Mouse (Mus musculus) C2C12 (cell line): Measurements from ENCODE around the gene Pcnx. TPM values are rescaled to one million over a fixed set of nuclear protein-coding genes. Genes with fewer than 3 reads are reported as not detected.

Experiments used
- H3K27me3 ChIP-seq: one replicate; pipeline ENCODE4 v1.6.1; 2011; ENCODE audit not compliant: control insufficient read depth, insufficient read depth, insufficient read length
- H3K36me3 ChIP-seq: one replicate; pipeline ENCODE4 v1.6.1; 2011; ENCODE audit not compliant: control insufficient read depth, insufficient read depth
- H3K4me3 ChIP-seq: one replicate; pipeline ENCODE4 v1.5.1; 2011; ENCODE audit warnings: mild to moderate bottlenecking, control low read depth; ENCODE audit not compliant: poor library complexity, insufficient read depth, severe bottlenecking
- H3K79me2 ChIP-seq: one replicate; pipeline ENCODE4 v1.6.1; 2011; ENCODE audit not compliant: control insufficient read depth, insufficient read depth
- H3K79me3 ChIP-seq: one replicate; pipeline ENCODE4 v1.6.1; 2011; ENCODE audit warnings: low read depth, control low read depth
- H3ac ChIP-seq: one replicate; pipeline ENCODE3; 2011; ENCODE audit warnings: low read depth; ENCODE audit not compliant: control insufficient read depth, insufficient read length
- CEBPB ChIP-seq: IDR thresholded peaks from one replicate; pipeline ENCODE4 v1.6.1; 2011; ENCODE audit warnings: low read depth, mild to moderate bottlenecking, control low read depth, moderate library complexity
- CTCF ChIP-seq: IDR thresholded peaks from one replicate; pipeline ENCODE4 v1.5.1; 2011; ENCODE audit not compliant: control insufficient read depth, insufficient read depth, insufficient read length
- FOSL1 ChIP-seq: IDR thresholded peaks from one replicate; pipeline ENCODE4 v1.8.0; 2011; ENCODE audit warnings: mild to moderate bottlenecking, low read length; ENCODE audit not compliant: poor library complexity, insufficient read depth, severe bottlenecking
- MAX ChIP-seq: IDR thresholded peaks from one replicate; pipeline ENCODE4 v1.6.1; 2011; ENCODE audit warnings: mild to moderate bottlenecking, control low read depth
- MYOD1 ChIP-seq: IDR thresholded peaks from one replicate; pipeline ENCODE4 v1.6.1; 2011; ENCODE audit warnings: low read depth; ENCODE audit not compliant: control insufficient read depth, insufficient read length
- MYOG ChIP-seq: IDR thresholded peaks from one replicate; pipeline ENCODE4 v1.6.1; 2011; ENCODE audit not compliant: control insufficient read depth, insufficient read length; ENCODE audit errors: extremely low read depth
- USF1 ChIP-seq: IDR thresholded peaks from one replicate; pipeline ENCODE4 v1.6.1; 2011; ENCODE audit warnings: low read depth, mild to moderate bottlenecking, control low read depth, moderate library complexity
- polyA plus RNA-seq: library from polyadenylated mRNA; unstranded; fragments of >200 nt; fragmentation: generic; extraction: Trizol; gene quantifications from one replicate; pipeline ENCODE4 v1.2.1, GENCODE M21; 2012; ENCODE audit warnings: missing spikeins

Gene Pcnx
- polyA plus RNA-seq, 1 experiment: 9.1 TPM

- Histone ChIP-seq H3ac (no peak overlapping the region), H3K79me2 (peaks cover 8% of the 10 kb centered on the region), H3K27me3 (no peaks in the 10 kb centered on the region), H3K4me3 (no peak overlapping the region), H3K36me3 (no peaks in the 10 kb centered on the region), H3K79me3 (peaks cover 2% of the 10 kb centered on the region)
- no peak for TF ChIP-seq CEBPB
- TF ChIP-seq USF1: no peak
- TF ChIP-seq FOSL1: no peak
- no peak for TF ChIP-seq MAX
- TF ChIP-seq MYOD1: no peak
- no peak for TF ChIP-seq CTCF
- no peak for TF ChIP-seq MYOG
These were observed 34.5 kb downstream of the Pcnx start for GRCm38 (mm10) chr12:81894311-81894710.

GRCm38 (mm10) chr12:81895986-81896385 lies 36.2 kb downstream of the Pcnx start:
- Histone ChIP-seq H3K79me3 (peaks cover 2% of the 10 kb centered on the region), H3K4me3 (no peak overlapping the region), H3K79me2 (peaks cover 6% of the 10 kb centered on the region), H3K27me3 (no peaks in the 10 kb centered on the region), H3K36me3 (no peaks in the 10 kb centered on the region), H3ac (no peak overlapping the region)
- TF ChIP-seq FOSL1 (no peak), CEBPB (no peak), MYOD1 (no peak), USF1 (no peak), CTCF (no peak), MAX (no peak)

- no peak overlapping the region for H3K4me3 ChIP-seq
- no peaks in the 10 kb centered on the region for H3K36me3 ChIP-seq
- H3K79me3 ChIP-seq: no peaks in the 10 kb centered on the region
- TF ChIP-seq CTCF: no peak
- no peak for TF ChIP-seq MYOG
- TF ChIP-seq MAX: no peak
- TF ChIP-seq CEBPB: no peak
- H3ac ChIP-seq: no peak overlapping the region
- no peaks in the 10 kb centered on the region for H3K27me3 ChIP-seq
- H3K79me2 ChIP-seq: no peaks in the 10 kb centered on the region
These were observed 44.6 kb downstream of the Pcnx start for GRCm38 (mm10) chr12:81904456-81904855.

- TF ChIP-seq FOSL1: no peak
- no peak for TF ChIP-seq MYOG
- no peak for TF ChIP-seq CTCF
- no peak for TF ChIP-seq MYOD1
- TF ChIP-seq USF1: no peak
- no peak for TF ChIP-seq CEBPB
- Histone ChIP-seq H3ac (no peak overlapping the region), H3K36me3 (no peaks in the 10 kb centered on the region), H3K27me3 (no peaks in the 10 kb centered on the region), H3K4me3 (no peak overlapping the region), H3K79me3 (no peaks in the 10 kb centered on the region), H3K79me2 (no peaks in the 10 kb centered on the region)
These were observed 46.0 kb downstream of the Pcnx start for GRCm38 (mm10) chr12:81905865-81906264.

GRCm38 (mm10) chr12:81907741-81908357 lies 48.0 kb downstream of the Pcnx start:
- Histone ChIP-seq H3K79me3 (no peaks in the 10 kb centered on the region), H3ac (no peak overlapping the region), H3K79me2 (no peaks in the 10 kb centered on the region), H3K27me3 (no peaks in the 10 kb centered on the region), H3K4me3 (no peak overlapping the region), H3K36me3 (no peaks in the 10 kb centered on the region)
- no peak for TF ChIP-seq MYOD1
- no peak for TF ChIP-seq MYOG
- no peak for TF ChIP-seq MAX
- TF ChIP-seq USF1: no peak
- TF ChIP-seq CTCF: no peak
- no peak for TF ChIP-seq FOSL1
- no peak for TF ChIP-seq CEBPB

- Histone ChIP-seq H3K79me2 (no peaks in the 10 kb centered on the region), H3K4me3 (no peak overlapping the region), H3K27me3 (no peaks in the 10 kb centered on the region), H3K36me3 (no peaks in the 10 kb centered on the region), H3K79me3 (no peaks in the 10 kb centered on the region), H3ac (no peak overlapping the region)
- TF ChIP-seq MYOD1 (no peak), USF1 (no peak), CEBPB (no peak), MAX (no peak), FOSL1 (no peak), MYOG (no peak), CTCF (no peak)
These were observed 50.6 kb downstream of the Pcnx start for GRCm38 (mm10) chr12:81910439-81910838.
